Mouse (Mus musculus) liver, embryonic 15.5 days (tissue): Measurements from ENCODE around the gene Ttc28. TPM values are rescaled to one million over a fixed set of nuclear protein-coding genes. Genes with fewer than 3 reads are reported as not detected.

Experiments used
- ATAC-seq: fragments of 200-750 bp; cut with Nextera tagmentation; 2 replicates; pipeline ENCODE4 v1.8.0; 2017; ENCODE audit warnings: moderate number of reproducible peaks, mild to moderate bottlenecking, moderate library complexity; ENCODE audit not compliant: insufficient read depth
- H3K27ac ChIP-seq: fragments of 300-500 bp; sonication (generic); replicated peaks from 2 replicates; pipeline ENCODE4 v1.5.1; 2015; ENCODE audit warnings: mild to moderate bottlenecking, inconsistent platforms
- H3K27me3 ChIP-seq: fragments of 300-500 bp; sonication (generic); 2 replicates; pipeline ENCODE4 v1.6.1; 2015; ENCODE audit warnings: mild to moderate bottlenecking, inconsistent platforms
- H3K36me3 ChIP-seq: fragments of 300-500 bp; sonication (generic); replicated peaks from 2 replicates; pipeline ENCODE4 v1.6.1; 2015; ENCODE audit warnings: moderate library complexity, mild to moderate bottlenecking, inconsistent platforms
- H3K4me1 ChIP-seq: fragments of 300-500 bp; sonication (generic); replicated peaks from 2 replicates; pipeline ENCODE4 v1.6.1; 2015; ENCODE audit warnings: inconsistent platforms
- H3K4me2 ChIP-seq: fragments of 300-500 bp; sonication (generic); 2 replicates; pipeline ENCODE4 v1.6.1; 2015; ENCODE audit warnings: moderate library complexity, mild to moderate bottlenecking, inconsistent platforms
- H3K4me3 ChIP-seq: fragments of 300-500 bp; sonication (generic); replicated peaks from 2 replicates; pipeline ENCODE4 v1.5.1; 2015; ENCODE audit warnings: mild to moderate bottlenecking, inconsistent platforms
- H3K9ac ChIP-seq: fragments of 300-500 bp; sonication (generic); 2 replicates; pipeline ENCODE4 v1.6.1; 2015; ENCODE audit warnings: moderate library complexity, mild to moderate bottlenecking, inconsistent platforms
- H3K9me3 ChIP-seq: fragments of 300-500 bp; sonication (generic); replicated peaks from 2 replicates; pipeline ENCODE4 v1.6.1; 2016; ENCODE audit warnings: inconsistent platforms
- WGBS: fragments of 180-500 bp; shearing (Covaris S2); methylation state at CpG from one replicate; pipeline ENCODE4 v1.1.7; 2015; ENCODE audit warnings: mixed read lengths; ENCODE audit not compliant: insufficient replicate concordance; 5-methylcytosine and 5-hydroxymethylcytosine counted together
- polyA plus RNA-seq: library from polyadenylated mRNA; unstranded; fragments of >200 nt; fragmentation: Nextera tagmentation; extraction: Ambion mirVana; gene quantifications from 2 replicates; pipeline ENCODE4 v1.2.1, GENCODE M21; 2015

The Ttc28 gene
- polyA plus RNA-seq, 1 experiment from 2014 or later: 1.5 TPM

DNA sequence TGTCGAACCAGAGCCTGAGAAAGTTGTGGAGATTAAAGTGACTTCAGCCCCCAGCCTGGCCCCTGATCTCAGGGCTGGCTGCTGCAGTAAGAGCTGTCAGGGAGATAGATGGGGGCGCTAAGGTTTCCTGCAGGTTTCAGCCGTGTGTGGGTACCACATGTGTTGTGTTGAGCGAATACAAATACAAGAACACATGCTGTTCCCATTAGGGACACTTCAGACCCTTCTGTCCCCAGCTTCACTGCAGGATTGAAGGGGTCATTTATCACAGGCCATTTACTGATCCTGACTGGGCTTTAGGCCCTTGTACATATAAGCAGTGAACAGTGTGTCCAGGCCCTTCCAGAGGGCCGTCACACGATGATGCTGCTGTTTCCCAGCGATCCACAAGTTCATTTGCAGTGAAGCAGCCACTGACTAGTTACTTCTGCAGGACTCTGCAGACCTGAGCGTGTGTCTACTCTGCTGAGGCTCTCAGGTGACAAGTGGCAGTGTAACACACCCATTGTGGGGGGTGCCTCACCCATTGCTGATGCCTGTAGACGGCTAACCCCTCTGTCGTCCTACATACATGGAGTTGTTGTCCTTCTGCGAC, 258.7 kb downstream of the Ttc28 start:
- Histone ChIP-seq H3K9me3 (no peaks in the 10 kb centered on the region), H3K4me3 (no peak overlapping the region), H3K36me3 (no peaks in the 10 kb centered on the region), H3K4me1 (no peaks in the 10 kb centered on the region), H3K27ac (no peak overlapping the region), H3K9ac (no peak overlapping the region), H3K27me3 (no peaks in the 10 kb centered on the region), H3K4me2 (no peak overlapping the region)
- WGBS: 43% methylated on average over 11 of the region's 11 CpGs
- ATAC-seq: no peak

DNA sequence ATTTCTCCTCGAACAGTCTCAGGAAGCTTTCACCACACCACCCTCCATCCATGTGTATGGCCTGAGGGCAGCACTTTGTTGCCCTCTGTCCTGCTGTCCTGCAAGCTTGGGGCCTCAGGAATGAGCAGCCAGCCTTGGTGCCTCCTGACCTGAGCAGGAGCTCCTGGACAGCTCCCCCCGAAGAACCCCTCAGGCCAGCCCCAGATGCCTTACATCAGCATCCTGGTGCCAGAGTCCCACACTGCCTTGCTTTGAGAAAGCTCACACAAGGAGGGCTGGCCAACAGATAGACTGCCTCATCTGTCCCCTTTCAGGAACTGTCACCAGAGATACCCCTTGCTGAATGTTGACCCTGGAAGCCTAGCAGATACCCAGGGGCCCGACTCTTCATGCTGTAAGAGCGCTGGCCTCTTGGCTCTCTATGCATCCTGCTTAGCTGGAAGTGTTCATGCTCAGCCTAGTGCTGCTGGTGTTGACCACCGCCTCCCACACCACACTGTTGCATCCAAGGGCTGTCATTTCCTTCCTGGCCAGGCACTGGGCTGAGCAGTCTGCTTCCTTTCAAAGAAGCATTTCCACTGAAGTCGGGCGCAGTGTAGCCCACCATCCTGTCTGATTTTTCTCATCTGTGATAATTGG, 259.4 kb downstream of the Ttc28 start:
- H3K9me3 ChIP-seq: no peaks in the 10 kb centered on the region
- no peaks in the 10 kb centered on the region for H3K4me1 ChIP-seq
- peak; percentile 58 for ATAC-seq
- no peaks in the 10 kb centered on the region for H3K27me3 ChIP-seq
- H3K27ac ChIP-seq: no peak overlapping the region
- H3K4me2 ChIP-seq: no peak overlapping the region
- no peak overlapping the region for H3K9ac ChIP-seq
- H3K4me3 ChIP-seq: no peak overlapping the region
- WGBS: 19% methylated on average over 7 of the region's 7 CpGs
- H3K36me3 ChIP-seq: no peaks in the 10 kb centered on the region

GRCm38 (mm10) chr5:111139622-111140021, 260.0 kb downstream of the Ttc28 start:
- no peaks in the 10 kb centered on the region for H3K36me3 ChIP-seq
- H3K27me3 ChIP-seq: no peaks in the 10 kb centered on the region
- no peak overlapping the region for H3K4me2 ChIP-seq
- H3K4me3 ChIP-seq: no peak overlapping the region
- H3K27ac ChIP-seq: no peak overlapping the region
- H3K9ac ChIP-seq: no peak overlapping the region
- WGBS: 38% methylated on average over 14 of the region's 14 CpGs
- no peak for ATAC-seq
- H3K9me3 ChIP-seq: no peaks in the 10 kb centered on the region
- no peaks in the 10 kb centered on the region for H3K4me1 ChIP-seq

GRCm38 (mm10) chr5:111141139-111141885, 261.7 kb downstream of the Ttc28 start:
- 41% methylated on average over 20 of the region's 20 CpGs for WGBS
- no peak for ATAC-seq
- Histone ChIP-seq H3K4me3 (no peak overlapping the region), H3K9me3 (no peaks in the 10 kb centered on the region), H3K9ac (no peak overlapping the region), H3K4me2 (no peak overlapping the region), H3K27ac (no peak overlapping the region), H3K36me3 (no peaks in the 10 kb centered on the region), H3K27me3 (no peaks in the 10 kb centered on the region), H3K4me1 (no peaks in the 10 kb centered on the region)

DNA sequence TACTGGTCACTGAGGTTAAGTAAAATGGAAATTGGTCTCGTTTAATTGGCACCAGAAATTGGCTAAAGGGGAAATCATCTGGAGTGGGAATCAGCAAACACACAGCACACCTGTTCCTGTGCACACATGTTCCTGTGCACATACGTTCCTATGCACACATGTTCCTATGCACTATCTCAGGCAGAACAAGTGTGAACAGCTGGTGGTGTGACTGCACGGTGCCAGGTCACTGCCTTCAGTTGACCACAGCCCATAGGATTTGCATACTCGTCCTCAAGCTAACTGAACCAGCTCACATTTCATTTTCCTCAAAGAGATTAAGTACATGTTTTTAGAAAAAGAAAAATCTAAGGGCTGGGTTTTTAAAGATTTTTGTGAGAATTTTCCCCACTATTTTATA, 263.2 kb downstream of the Ttc28 start:
- no peak overlapping the region for H3K9ac ChIP-seq
- ATAC-seq: no peak
- no peaks in the 10 kb centered on the region for H3K9me3 ChIP-seq
- no peak overlapping the region for H3K4me2 ChIP-seq
- no peaks in the 10 kb centered on the region for H3K36me3 ChIP-seq
- 56% methylated on average over 4 of the region's 4 CpGs for WGBS
- H3K4me1 ChIP-seq: no peaks in the 10 kb centered on the region
- no peak overlapping the region for H3K4me3 ChIP-seq
- H3K27me3 ChIP-seq: no peaks in the 10 kb centered on the region
- no peak overlapping the region for H3K27ac ChIP-seq

DNA sequence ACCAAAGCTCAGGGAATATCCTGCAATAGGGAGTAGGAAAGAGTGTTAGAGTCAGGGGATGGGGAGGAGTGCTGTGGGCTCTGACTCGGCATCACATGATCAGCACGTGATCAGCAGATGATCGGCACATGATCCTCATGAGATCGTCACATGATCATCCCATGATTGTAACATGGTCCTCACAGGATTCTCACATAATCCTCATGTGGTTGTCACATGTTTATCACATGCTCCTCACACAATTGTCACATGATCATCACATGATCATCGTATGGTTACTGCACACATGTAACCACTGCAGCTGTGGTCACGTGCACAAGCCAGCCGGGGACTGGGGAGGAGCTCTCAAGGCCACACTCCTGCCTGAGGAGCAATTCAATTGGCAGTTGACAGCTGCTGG, 264.8 kb downstream of the Ttc28 start:
- Histone ChIP-seq H3K4me3 (no peak overlapping the region), H3K36me3 (no peaks in the 10 kb centered on the region), H3K9ac (no peak overlapping the region), H3K9me3 (no peaks in the 10 kb centered on the region), H3K4me2 (no peak overlapping the region), H3K4me1 (no peaks in the 10 kb centered on the region), H3K27me3 (no peaks in the 10 kb centered on the region), H3K27ac (no peak overlapping the region)
- WGBS: 76% methylated on average over 7 of the region's 7 CpGs
- ATAC-seq: no peak

DNA sequence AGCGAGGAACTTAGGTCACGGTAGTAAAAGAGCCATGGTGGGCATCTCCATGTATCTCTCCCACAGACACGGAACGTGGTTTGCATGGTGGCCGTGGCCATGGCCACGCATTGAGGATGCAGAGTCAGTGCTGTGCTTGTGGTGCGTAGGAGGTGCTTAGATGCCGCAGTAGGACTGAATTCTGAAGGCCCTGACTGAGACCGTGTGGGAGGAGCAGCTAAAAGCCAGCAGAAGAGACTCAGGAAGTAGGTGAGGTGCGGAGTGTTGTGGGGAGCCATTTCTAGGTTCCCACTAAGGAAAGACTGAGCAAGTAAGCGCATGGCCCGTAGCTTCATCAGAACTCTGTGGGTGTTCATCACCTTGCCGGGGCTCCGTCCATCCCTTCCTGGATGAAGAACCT, 271.0 kb downstream of the Ttc28 start:
- Histone ChIP-seq H3K36me3 (no peaks in the 10 kb centered on the region), H3K4me2 (no peak overlapping the region), H3K27me3 (no peaks in the 10 kb centered on the region), H3K4me1 (no peaks in the 10 kb centered on the region), H3K4me3 (no peak overlapping the region), H3K9me3 (no peaks in the 10 kb centered on the region), H3K9ac (no peak overlapping the region), H3K27ac (no peak overlapping the region)
- WGBS: 74% methylated on average over 14 of the region's 14 CpGs
- ATAC-seq: no peak

DNA sequence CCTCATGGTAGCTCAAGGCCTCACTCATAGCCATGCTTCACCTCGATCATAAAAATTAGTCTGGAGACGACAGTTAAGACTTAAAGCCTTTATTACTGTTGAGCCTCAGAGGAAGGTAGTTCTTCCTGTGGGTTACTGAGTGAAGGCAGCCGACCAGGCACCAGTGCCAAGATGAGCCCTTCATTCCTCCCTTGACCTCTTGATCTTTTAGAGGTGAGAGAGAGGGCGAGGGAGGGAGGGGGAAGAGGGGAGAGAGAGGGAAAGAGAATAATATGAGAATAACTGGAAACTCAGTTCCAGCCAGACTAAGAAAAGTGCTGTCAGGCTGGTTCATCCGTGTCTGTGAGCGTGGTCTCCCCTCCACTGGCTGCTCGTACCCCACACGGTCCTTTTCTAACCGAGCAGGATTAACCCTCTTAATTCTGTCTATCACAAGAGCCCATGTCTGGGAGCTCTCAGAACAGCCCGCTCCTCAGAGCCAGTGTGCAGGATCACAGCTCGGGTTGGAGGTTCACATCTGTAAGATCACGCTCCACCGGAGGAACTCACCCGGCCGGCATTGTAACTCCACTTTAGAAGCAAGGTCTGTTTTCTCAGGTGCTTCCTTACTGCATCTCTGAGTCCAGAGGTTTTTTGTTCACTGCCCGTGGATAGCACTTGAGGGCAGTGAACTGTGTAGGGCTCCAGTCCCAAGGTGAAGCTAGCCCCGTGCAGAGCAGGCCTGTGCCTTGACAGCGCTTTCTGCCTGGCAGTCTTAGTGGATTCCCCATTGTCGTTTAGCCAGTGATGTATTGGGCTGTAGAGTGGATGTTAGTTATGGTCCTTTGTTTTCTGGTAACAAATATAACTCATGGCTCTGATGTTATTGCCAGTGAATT, 272.5 kb downstream of the Ttc28 start:
- Histone ChIP-seq H3K27me3 (no peaks in the 10 kb centered on the region), H3K4me1 (no peaks in the 10 kb centered on the region), H3K9ac (no peak overlapping the region), H3K36me3 (no peaks in the 10 kb centered on the region), H3K4me3 (no peak overlapping the region), H3K9me3 (no peaks in the 10 kb centered on the region), H3K27ac (no peak overlapping the region), H3K4me2 (no peak overlapping the region)
- WGBS: 55% methylated on average over 19 of the region's 19 CpGs
- no peak for ATAC-seq

DNA sequence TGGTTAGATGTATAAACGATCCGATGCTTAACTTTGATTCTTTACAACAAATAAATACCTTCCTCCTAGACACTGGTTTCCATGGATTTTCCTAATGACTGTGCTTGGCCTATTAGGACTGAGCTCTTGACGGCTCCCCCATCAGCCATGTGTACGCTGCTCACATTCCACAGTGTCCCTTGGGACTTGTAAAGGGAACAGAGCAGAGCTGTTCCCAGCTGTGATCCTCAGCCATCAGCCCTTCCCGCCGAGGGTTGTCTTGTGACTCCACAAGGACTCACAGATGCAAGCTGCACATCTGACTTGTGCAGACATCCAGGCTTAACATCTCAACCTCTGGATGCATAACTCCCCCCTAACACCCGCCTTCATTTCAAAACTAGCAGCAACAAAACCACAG, 275.0 kb downstream of the Ttc28 start:
- no peak overlapping the region for H3K9ac ChIP-seq
- H3K27ac ChIP-seq: no peak overlapping the region
- 62% methylated on average over 7 of the region's 7 CpGs for WGBS
- H3K36me3 ChIP-seq: no peaks in the 10 kb centered on the region
- no peak overlapping the region for H3K4me3 ChIP-seq
- H3K4me1 ChIP-seq: no peaks in the 10 kb centered on the region
- no peaks in the 10 kb centered on the region for H3K27me3 ChIP-seq
- no peak overlapping the region for H3K4me2 ChIP-seq
- ATAC-seq: no peak
- H3K9me3 ChIP-seq: no peaks in the 10 kb centered on the region

- Histone ChIP-seq H3K4me3 (no peak overlapping the region), H3K36me3 (no peaks in the 10 kb centered on the region), H3K27me3 (no peaks in the 10 kb centered on the region), H3K4me1 (no peaks in the 10 kb centered on the region), H3K9me3 (no peaks in the 10 kb centered on the region), H3K9ac (no peak overlapping the region), H3K27ac (no peak overlapping the region), H3K4me2 (no peak overlapping the region)
- no peak for ATAC-seq
- WGBS: 69% methylated on average over 4 of the region's 4 CpGs
Measured at GRCm38 (mm10) chr5:111155271-111155670, 275.7 kb downstream of the Ttc28 start.

GRCm38 (mm10) chr5:111155928-111156327, 276.3 kb downstream of the Ttc28 start:
- Histone ChIP-seq H3K4me1 (0 out of 2 replicates have a peak, but pooled peaks cover under 1% of the 10 kb centered on the region), H3K27ac (no peak overlapping the region), H3K4me3 (no peak overlapping the region), H3K9me3 (no peaks in the 10 kb centered on the region), H3K4me2 (no peak overlapping the region), H3K36me3 (no peaks in the 10 kb centered on the region), H3K9ac (no peak overlapping the region), H3K27me3 (no peaks in the 10 kb centered on the region)
- 55% methylated on average over 12 of the region's 12 CpGs for WGBS
- ATAC-seq: no peak
